22 mouse cellular contexts compared by ENCODE assay signal in the genomic region with DNA sequence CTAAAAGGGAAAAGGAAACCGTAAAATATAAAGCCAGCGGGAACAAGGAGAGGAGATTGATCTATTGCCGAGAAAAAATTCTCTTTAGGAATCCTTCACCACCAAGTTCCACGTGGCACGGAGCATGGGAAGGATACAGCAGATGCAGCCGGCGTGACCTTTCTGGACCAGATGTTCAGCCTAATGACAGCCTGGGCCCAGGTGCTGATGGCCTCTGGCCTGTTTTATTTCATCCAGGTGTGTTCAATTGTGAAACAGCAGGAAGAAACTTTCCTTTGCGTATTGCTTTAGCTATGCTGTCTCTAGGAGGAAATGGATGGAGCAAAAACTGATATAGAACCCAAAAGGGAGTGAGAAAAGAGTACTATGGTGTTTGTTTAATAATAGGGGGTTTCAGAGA. TPM values are rescaled to one million over a fixed set of nuclear protein-coding genes. Genes with fewer than 3 reads are reported as not detected.
A peak's percentile ranks its signal among the peaks of the same experiment; 100 is the strongest.
DNase-seq lines count a peak whose midpoint lies in the region; ATAC-seq lines count a peak whose summit lies in the region.
"Had no signal": no experiment of that assay in that cellular context is flagged by ENCODE, and none has a peak within 500 bp of the region (broad histone marks: within the 10 kb centered on the region; RNA-seq: fewer than 3 reads in every experiment).

No protein-coding gene starts in this region.

- H3K36me3 ChIP-seq in kidney, embryonic 15.5 days, result no peaks in the 10 kb centered on the region
- no peaks in the 10 kb centered on the region for H3K36me3 ChIP-seq in intestine, embryonic 15.5 days
- H3K36me3 ChIP-seq in limb, embryonic 12.5 days, result no peaks in the 10 kb centered on the region
- H3K36me3 ChIP-seq: hindbrain, embryonic 10.5 days; lung, embryonic 15.5 days had no signal

- H3K27ac ChIP-seq in kidney, embryonic 15.5 days, result peak overlapping the region; percentile 76
- H3K27ac ChIP-seq in intestine, embryonic 15.5 days, result peak overlapping the region; percentile 70; the same call in 1 of the 2 replicates
- H3K27ac ChIP-seq in limb, embryonic 12.5 days, result no peak overlapping the region; the same call in 1 of the 2 replicates
- H3K27ac ChIP-seq: hindbrain, embryonic 10.5 days; left cerebral cortex, adult 2 months had no signal

- no peak for DNase-seq in kidney, adult 18-20 months
- DNase-seq in cerebellum, postnatal 4 days (ENCODE audit: low spot score in 2 of 2), result no peak
- DNase-seq in adrenal gland, adult 18-20 months (ENCODE audit: low spot score in 2 of 2), result no peak
- DNase-seq in thymus, postnatal 0 days (ENCODE audit: low spot score), result no peak
- DNase-seq: cerebellum, adult 11-12 months; thymus, postnatal 4 days had no signal

- peak overlapping the region; percentile 26 for H3K4me3 ChIP-seq in kidney, embryonic 15.5 days (replicated peaks)
- H3K4me3 ChIP-seq in intestine, embryonic 15.5 days (replicated peaks), result no peak overlapping the region
- no peak overlapping the region for H3K4me3 ChIP-seq in limb, embryonic 12.5 days (replicated peaks)
- H3K4me3 ChIP-seq: hindbrain, embryonic 10.5 days; left cerebral cortex, adult 2 months; lung, embryonic 15.5 days; megakaryocyte, embryonic 14.5 days had no signal

- H3K4me2 ChIP-seq in kidney, embryonic 15.5 days, result peak overlapping the region; percentile 24; the same call in 1 of the 2 replicates
- no peak overlapping the region for H3K4me2 ChIP-seq in intestine, embryonic 15.5 days (replicated peaks)
- peak overlapping the region; percentile 20; the same call in 1 of the 2 replicates for H3K4me2 ChIP-seq in limb, embryonic 12.5 days
- H3K4me2 ChIP-seq: liver, embryonic 11.5 days; lung, embryonic 15.5 days had no signal

- WGBS in kidney, embryonic 15.5 days, result 35% methylated on average over 8 of the region's 8 CpGs
- 35% methylated on average over 8 of the region's 8 CpGs for WGBS in intestine, embryonic 15.5 days
- 5% methylated on average over 8 of the region's 8 CpGs for WGBS in limb, embryonic 12.5 days

- H3K9ac ChIP-seq in kidney, embryonic 15.5 days, result no peak overlapping the region
- no peak overlapping the region for H3K9ac ChIP-seq in intestine, embryonic 15.5 days
- H3K9ac ChIP-seq in limb, embryonic 12.5 days (replicated peaks), result no peak overlapping the region; the same call in 1 of the 2 replicates
- H3K9ac ChIP-seq: lung, embryonic 15.5 days had no signal

- no peaks in the 10 kb centered on the region for H3K9me3 ChIP-seq in kidney, embryonic 15.5 days (replicated peaks)
- no peaks in the 10 kb centered on the region for H3K9me3 ChIP-seq in intestine, embryonic 15.5 days
- no peaks in the 10 kb centered on the region for H3K9me3 ChIP-seq in limb, embryonic 12.5 days
- H3K9me3 ChIP-seq: hindbrain, embryonic 10.5 days; lung, embryonic 15.5 days; megakaryocyte, embryonic 14.5 days had no signal

- no peak for ATAC-seq in kidney, embryonic 15.5 days (replicated peaks; ENCODE audit: low FRiP score)
- peak; percentile 63 for ATAC-seq in intestine, embryonic 15.5 days
- 0 out of 2 replicates have a peak, but pooled peaks have one; percentile 6 for ATAC-seq in limb, embryonic 12.5 days (ENCODE audit: insufficient number of reproducible peaks, insufficient read depth, low FRiP score, low TSS enrichment, low read depth)
- ATAC-seq: forebrain, embryonic 14.5 days had no signal

- peaks cover 38% of the 10 kb centered on the region for H3K4me1 ChIP-seq in kidney, embryonic 15.5 days
- H3K4me1 ChIP-seq in intestine, embryonic 15.5 days (replicated peaks), result peaks cover 5% of the 10 kb centered on the region
- peaks cover 16% of the 10 kb centered on the region for H3K4me1 ChIP-seq in limb, embryonic 12.5 days (replicated peaks)
- H3K4me1 ChIP-seq: hindbrain, embryonic 10.5 days had no signal

- no peaks in the 10 kb centered on the region for H3K27me3 ChIP-seq in kidney, embryonic 15.5 days
- H3K27me3 ChIP-seq in intestine, embryonic 15.5 days (replicated peaks), result no peaks in the 10 kb centered on the region
- H3K27me3 ChIP-seq in limb, embryonic 12.5 days, result no peaks in the 10 kb centered on the region
- H3K27me3 ChIP-seq: lung, embryonic 15.5 days; megakaryocyte, embryonic 14.5 days had no signal

RNA-seq across cellular contexts. Expression of gene Tmem52b, which starts 0.5 kb away (rescaled TPM):
- polyA plus RNA-seq in kidney, embryonic 15.5 days (2015; fragmentation: Nextera tagmentation; extraction: Ambion mirVana), result 44.7 and 45.4 TPM in 2 replicates
- polyA plus RNA-seq in intestine, embryonic 15.5 days (2015; fragmentation: Nextera tagmentation; extraction: Ambion mirVana), result 0.09 TPM in 1 of 2 replicates, not detected in the other
- polyA plus RNA-seq in limb, embryonic 12.5 days (2016; fragmentation: Nextera tagmentation; extraction: Ambion mirVana), result not detected in 2 replicates
- total RNA-seq in adrenal gland, adult 18-20 months (2021), result not detected
- not detected in 2 replicates for polyA plus RNA-seq in thymus, postnatal 0 days (2015; fragmentation: Nextera tagmentation; extraction: Ambion mirVana)
- total RNA-seq: gastrocnemius, adult 18-20 months; granulocyte monocyte progenitor cell, adult 5-6 weeks; left cerebral cortex, adult 2 months; midbrain, postnatal 0 days had no signal
- polyA plus RNA-seq: forebrain, embryonic 14.5 days; heart, embryonic 14.5 days; hindbrain, embryonic 10.5 days; large intestine, adult 2 months; liver, embryonic 11.5 days; midbrain, postnatal 0 days; neural tube, embryonic 14.5 days; small intestine, adult 2 months had no signal

RNA-seq across cellular contexts. Expression of gene Olr1, which starts 5.9 kb away (rescaled TPM):
- 0.17 TPM in 1 of 2 replicates, not detected in the other for polyA plus RNA-seq in kidney, embryonic 15.5 days (2015; fragmentation: Nextera tagmentation; extraction: Ambion mirVana)
- polyA plus RNA-seq in intestine, embryonic 15.5 days (2015; fragmentation: Nextera tagmentation; extraction: Ambion mirVana), result 0.04 and 0.13 TPM in 2 replicates
- not detected in 2 replicates for polyA plus RNA-seq in limb, embryonic 12.5 days (2016; fragmentation: Nextera tagmentation; extraction: Ambion mirVana)
- under 1 TPM in 1 of 2 experiments, not detected in 1; 0.80 TPM for total RNA-seq in adrenal gland, adult 18-20 months (2021)
- 0.09 and 0.12 TPM in 2 replicates for polyA plus RNA-seq in thymus, postnatal 0 days (2015; fragmentation: Nextera tagmentation; extraction: Ambion mirVana)
- total RNA-seq: left cerebral cortex, adult 2 months; midbrain, postnatal 0 days had no signal
- polyA plus RNA-seq: forebrain, embryonic 14.5 days; hindbrain, embryonic 10.5 days; large intestine, adult 2 months; midbrain, postnatal 0 days; neural tube, embryonic 14.5 days; small intestine, adult 2 months had no signal

RNA-seq across cellular contexts. Expression of gene Gabarapl1, which starts 20.1 kb away (rescaled TPM):
- 60.8 and 62.8 TPM in 2 replicates for polyA plus RNA-seq in kidney, embryonic 15.5 days (2015; fragmentation: Nextera tagmentation; extraction: Ambion mirVana)
- polyA plus RNA-seq in intestine, embryonic 15.5 days (2015; fragmentation: Nextera tagmentation; extraction: Ambion mirVana), result 38.5 and 43.7 TPM in 2 replicates
- polyA plus RNA-seq in limb, embryonic 12.5 days (2016; fragmentation: Nextera tagmentation; extraction: Ambion mirVana), result 46.4 and 46.6 TPM in 2 replicates
- 100 to 1,000 TPM; 283 to 313 TPM for total RNA-seq in adrenal gland, adult 18-20 months (2021)
- polyA plus RNA-seq in thymus, postnatal 0 days (2015; fragmentation: Nextera tagmentation; extraction: Ambion mirVana), result 32.0 and 34.1 TPM in 2 replicates

Comparison
In these comparisons a context has a peak if more than half of its experiments do, and no peak if none do; other contexts are left out.
1. RNA of gene Tmem52b, which starts 0.5 kb away (polyA plus RNA-seq): 44.7 to 45.4 TPM in kidney, embryonic 15.5 days; not detected in thymus, postnatal 0 days, 0.09 TPM in intestine, embryonic 15.5 days and not detected in limb, embryonic 12.5 days; every median in the first group is over 10 times any median in the second.